Mouse (Mus musculus) 3T3-L1 (cell line): ENCODE data around the gene Cryaa.

Source experiments
- DNase-seq: peaks from one replicate; pipeline ENCODE4 v3.0.0-alpha.2; 2015; ENCODE audit warnings: low read depth, low spot score

Gene Cryaa

DNA sequence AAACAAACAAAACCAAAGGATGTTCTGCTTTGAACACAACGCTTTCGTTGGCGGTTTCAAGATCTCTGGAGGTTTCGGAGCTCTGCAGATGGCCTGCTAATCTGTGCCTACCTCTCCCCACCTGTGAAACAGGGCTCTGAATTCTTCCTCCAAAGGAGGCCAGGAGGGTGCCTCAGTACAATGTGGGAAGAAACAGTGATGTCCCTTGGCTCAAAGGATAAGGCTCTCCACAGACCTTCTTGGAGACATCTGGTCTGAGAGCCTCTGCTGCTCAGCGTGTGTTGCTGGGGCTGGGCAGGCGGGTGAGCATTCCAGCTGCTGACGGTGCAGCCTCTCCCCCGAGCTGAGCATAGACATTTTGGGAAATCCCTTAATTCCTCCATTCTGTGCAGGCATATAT is at the start of gene Cryaa:
TSS of gene Cryaa (plus strand) at position 301 of the 400 bp plus-strand sequence.
- DNase-seq = no peak

GRCm38 (mm10) chr17:31627961-31628360 is 49.6 kb upstream of the Cryaa start:
- no peak for DNase-seq

GRCm38 (mm10) chr17:31631081-31631800 is 46.4 kb upstream of the Cryaa start:
- no peak for DNase-seq

DNA sequence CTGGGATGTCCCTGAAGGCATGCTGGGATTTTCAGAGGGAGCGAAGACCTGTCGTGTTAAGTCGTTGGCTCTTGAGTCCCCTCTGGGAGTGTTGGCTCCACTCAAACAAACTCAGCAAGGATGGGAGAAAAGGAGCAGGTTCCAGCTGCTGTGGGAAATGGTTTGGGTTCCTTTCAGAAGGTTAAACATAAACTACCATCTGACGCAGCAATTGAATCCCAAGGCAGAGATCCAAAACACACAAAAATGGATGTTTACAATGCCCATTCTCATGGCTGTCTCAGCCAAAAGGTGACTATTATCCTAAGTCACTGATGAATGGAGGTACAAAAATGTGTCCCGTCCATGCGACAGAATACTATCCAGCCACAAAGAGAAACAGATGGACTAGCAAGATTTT is 44.6 kb upstream of the Cryaa start:
- no peak for DNase-seq

GRCm38 (mm10) chr17:31634896-31635295 is 42.7 kb upstream of the Cryaa start:
- DNase-seq = no peak

- DNase-seq = no peak
These were observed 41.8 kb upstream of the Cryaa start for GRCm38 (mm10) chr17:31635781-31636180.

GRCm38 (mm10) chr17:31636277-31636941 is 41.2 kb upstream of the Cryaa start:
- no peak for DNase-seq

DNA sequence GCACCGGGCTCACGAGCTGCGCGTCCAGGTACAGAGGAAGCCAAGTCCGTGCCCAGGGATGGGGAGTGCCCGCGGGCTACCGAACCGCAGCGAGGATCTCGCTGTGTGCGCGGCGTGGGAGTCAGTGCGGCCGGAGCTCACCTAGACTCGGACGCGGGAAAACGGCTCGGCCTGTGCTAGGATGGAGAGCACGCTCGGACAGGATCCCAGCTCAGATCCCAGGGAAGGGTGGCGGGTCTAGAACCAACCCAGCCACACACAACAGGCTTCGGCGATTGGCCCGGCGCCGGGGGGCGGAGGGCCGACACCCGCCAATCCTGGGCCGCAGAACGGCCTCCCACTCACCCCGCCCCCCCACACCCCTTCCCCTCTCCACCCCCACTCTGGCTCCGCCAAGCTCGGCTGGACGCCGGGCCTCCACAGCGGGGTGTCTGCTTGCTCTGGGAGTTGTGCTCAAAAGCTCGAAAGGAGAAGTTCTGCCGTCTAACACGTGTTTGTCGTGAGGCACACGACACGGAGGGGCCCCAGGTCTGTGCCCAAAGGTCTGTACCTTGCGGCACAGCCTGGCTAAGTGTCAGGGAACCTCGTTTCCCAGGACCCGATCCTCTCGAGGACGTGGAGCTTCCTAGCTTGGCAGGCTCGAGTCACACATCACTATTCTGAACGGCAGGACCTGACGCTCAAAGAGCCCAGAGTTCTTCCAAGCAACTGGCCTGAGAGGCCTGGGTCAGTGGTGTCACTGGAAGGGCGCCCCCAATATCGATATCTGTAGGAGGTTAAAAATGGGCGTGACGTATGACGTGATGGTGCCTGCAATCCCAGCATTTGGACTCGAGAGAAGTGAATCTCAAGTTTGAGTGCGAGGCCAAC is 40.4 kb upstream of the Cryaa start, which contains the start of gene Cbs:
TSS of gene Cbs (minus strand) at position 297 of the 870 bp plus-strand sequence.
- DNase-seq = no peak

DNA sequence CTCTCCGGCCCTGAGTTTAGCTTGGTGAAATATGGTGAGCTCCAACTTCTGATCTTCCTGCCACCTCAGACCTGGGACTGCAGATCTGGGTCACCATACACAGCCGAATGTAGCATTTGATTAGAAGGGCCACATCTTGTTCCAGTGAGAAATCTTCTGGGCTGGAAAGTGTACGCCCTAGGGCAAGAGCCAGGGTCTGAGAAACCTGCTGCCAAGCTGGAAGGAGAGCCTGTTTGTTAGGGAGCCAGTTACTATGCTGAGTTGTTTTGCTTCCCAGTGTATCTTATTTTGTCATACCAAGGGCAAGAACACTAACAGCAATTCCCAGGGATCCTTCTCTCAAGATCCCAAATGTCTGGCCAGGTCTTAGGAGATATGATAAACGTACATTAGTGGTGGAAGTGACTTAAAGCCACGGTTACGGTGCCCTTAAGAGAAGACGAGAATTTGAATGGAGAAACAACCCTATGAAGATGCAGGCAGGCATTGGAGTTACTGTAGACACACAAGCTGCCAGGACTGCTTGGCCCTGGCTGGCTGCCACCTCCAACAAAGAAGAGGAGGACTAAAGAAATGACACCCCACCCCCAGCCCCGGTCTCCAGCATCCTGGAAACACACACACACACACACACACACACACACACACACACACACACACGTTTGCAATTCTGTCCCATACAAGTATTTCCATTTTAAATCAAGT is 39.6 kb upstream of the Cryaa start:
- no peak for DNase-seq

DNA sequence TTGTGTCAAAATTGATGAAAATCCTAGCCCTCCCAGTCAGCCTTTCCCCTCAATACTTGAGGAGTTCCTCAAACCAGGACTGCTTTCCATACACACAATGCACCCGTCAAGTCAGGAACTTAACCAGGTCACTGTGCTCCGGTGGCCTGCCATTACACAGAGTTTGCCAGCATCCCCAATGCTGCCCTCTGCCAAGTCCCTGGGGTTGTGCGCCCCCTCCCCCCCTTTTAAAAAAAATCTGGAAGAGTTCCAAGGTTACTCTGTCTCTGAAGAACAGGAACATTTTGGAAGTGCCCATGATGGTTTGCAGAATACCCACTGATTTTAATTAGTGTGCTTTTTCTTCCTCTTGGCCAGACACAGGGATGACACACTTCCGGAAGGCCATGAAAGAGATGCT is 38.0 kb upstream of the Cryaa start:
- DNase-seq = no peak

- no peak for DNase-seq
These were observed 35.3 kb upstream of the Cryaa start for GRCm38 (mm10) chr17:31642331-31642730.

DNA sequence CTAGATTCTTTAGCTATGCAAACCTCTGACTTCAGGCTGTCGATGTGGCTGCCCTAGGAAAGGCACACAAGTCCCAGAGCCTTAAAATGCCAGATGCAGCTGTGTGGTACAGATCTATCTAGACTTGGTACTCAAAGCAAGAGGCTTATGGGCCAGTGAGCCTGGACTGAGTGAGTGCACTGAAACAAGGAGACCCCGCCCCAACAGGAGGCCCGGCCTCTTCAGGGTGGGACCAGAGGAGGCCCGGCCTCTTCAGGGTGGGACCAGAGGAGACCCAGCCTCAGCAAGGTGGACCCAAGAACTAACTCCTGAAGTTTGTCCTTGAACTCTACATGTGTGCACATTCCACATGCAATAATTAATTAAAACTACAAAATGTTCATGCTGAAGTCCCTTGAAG is 34.7 kb upstream of the Cryaa start:
- DNase-seq = no peak

- DNase-seq = peak; percentile 27
These were observed 31.2 kb upstream of the Cryaa start for GRCm38 (mm10) chr17:31646199-31647002.

DNA sequence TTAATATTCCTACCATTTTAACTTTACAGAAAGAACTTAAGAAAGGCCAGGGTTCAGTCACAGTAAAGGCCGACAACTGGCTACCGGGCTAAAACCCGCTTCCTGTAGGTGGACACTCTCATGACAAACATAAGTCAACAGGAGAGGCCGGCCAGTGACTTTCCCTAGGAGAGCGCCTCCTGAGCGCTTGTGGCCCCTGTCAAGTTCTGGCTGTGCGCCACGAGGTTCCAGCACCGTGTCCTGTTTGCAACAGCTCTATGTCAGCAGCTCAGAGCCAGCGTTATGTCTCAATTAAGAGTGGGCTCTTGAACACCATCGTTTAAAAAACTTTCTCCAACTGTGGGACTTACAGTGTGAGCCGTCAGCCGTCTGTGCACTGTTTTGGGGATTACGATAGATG is 25.5 kb upstream of the Cryaa start:
- DNase-seq = no peak

GRCm38 (mm10) chr17:31653277-31653676 is 24.3 kb upstream of the Cryaa start:
- no peak for DNase-seq

GRCm38 (mm10) chr17:31655366-31655765 is 22.2 kb upstream of the Cryaa start:
- DNase-seq = peak; percentile 34

- no peak for DNase-seq
These were observed 20.9 kb upstream of the Cryaa start for GRCm38 (mm10) chr17:31656682-31657081.

DNA sequence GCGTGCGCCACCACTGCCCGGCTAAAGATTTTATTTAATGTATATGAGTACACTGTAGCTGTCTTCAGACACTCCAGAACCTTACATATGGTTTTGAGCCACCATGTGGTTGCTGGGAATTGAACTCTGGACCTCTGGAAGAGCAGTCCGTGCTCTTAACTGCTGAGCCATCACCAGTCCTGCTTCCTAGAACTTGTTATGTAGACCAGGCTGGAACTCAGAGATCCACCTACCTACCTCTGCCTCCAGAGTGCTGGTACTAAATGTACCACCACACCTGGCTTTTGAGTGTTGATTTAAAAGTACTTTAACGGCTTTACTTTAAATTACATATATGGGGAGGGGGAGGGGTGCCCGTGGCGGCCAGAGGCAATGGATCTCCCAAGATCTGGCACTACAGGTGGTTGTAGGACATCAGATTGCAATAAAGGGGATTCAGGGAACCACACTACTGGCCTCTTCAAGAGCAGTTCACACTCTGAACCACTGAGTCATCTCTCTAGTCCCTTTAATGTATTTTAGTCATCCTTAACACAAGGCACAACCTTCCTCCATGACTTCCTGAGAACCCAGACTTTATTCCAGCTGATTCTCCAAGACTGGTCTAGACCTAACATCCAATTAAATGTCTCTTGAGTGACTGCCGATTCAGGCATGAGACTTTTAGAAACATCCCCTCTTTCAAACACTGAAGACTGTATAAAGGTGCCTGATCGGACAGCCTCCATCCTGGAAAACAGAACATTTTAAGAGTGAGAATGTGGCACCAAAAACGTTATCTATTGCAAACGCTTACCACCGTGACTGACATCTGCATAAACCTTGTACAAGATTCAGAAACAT is 20.2 kb upstream of the Cryaa start:
- peak; percentile 48 for DNase-seq

- peak; percentile 23 for DNase-seq
These were observed 19.5 kb upstream of the Cryaa start for GRCm38 (mm10) chr17:31658136-31658467.
